Comparison of ENCODE assay signal across 22 mouse cellular contexts in the genomic region with DNA sequence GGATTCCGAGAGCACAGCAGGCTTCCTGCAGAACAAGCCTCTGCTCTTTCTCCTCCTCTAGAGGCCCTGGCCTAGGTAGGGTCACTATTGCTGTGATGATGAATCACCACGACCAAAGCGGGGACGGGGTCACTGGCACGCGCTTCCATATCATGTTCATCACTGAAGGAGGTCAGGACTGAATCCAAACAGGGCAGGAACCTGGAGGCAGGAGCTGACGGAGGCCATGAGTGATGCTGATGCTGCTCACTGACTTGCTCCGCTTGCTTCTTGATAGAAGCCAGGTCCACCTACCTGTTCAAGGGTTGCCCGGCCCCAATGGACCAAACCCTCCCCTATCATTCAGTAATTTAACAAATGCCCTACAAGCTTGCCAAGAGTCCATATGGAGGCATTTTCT.
"Had no signal": no experiment of that assay in that cellular context is flagged by ENCODE, and none has a peak within 500 bp of the region (broad histone marks: within the 10 kb centered on the region; RNA-seq: fewer than 3 reads in every experiment).

No protein-coding gene starts in this region.

- H3K4me3 ChIP-seq: heart, embryonic 13.5 days; heart, embryonic 15.5 days; hindbrain, embryonic 13.5 days; hindbrain, embryonic 15.5 days; kidney, embryonic 15.5 days; limb, embryonic 10.5 days; limb, embryonic 12.5 days had no signal

- DNase-seq: gastrocnemius, postnatal 10 days; gastrocnemius, postnatal 36 days; heart, adult 18-20 months; heart, postnatal 14 days; heart, postnatal 36 days; kidney, adult 11 months; kidney, adult 2 months; kidney, adult 9 months; kidney, postnatal 14 days; kidney, postnatal 36 days; layer of hippocampus, adult 9-11 months; liver had no signal

- H3K27ac ChIP-seq: heart, embryonic 13.5 days; heart, embryonic 15.5 days; hindbrain, embryonic 13.5 days; hindbrain, embryonic 15.5 days; hindbrain, postnatal 0 days; kidney, embryonic 15.5 days; kidney, postnatal 0 days; limb, embryonic 10.5 days; limb, embryonic 12.5 days; liver, embryonic 14.5 days had no signal
